Mouse (Mus musculus) kidney, postnatal 36 days (tissue): ENCODE measurements around the gene Nsf.

Experiments used
- DNase-seq, 2 experiments: peaks; one replicate each; pipeline ENCODE4 v3.0.0; 2021 to 2022; ENCODE audit warnings: mixed read lengths in 2 of 2

Gene Nsf

DNA sequence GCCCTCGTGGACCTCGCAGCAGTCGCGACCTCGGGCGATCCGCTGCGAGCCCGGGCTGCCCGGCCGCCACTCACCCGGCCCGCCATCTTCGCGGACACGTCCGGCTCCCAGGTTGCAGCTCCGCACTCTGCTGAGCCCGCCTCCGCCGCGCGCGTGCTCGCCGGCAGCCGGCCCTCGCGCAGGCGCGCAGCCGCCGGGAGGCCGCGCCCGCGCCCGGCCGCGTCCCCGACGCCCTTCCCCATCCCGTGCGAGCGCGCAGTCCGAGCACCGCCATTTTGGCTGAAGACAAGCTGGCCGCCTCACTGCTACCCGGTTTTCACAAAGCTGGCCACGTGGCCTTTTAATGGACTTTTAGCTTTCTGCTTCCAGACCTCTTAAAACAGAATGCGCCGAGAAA is at the start of gene Nsf:
Gene Nsf, minus strand, starts transcription at position 161 of the 397 bp plus-strand sequence.
- DNase-seq, result peak; percentile 84 to 90

GRCm38 (mm10) chr11:104003397-104003796 is 49.5 kb upstream of the Nsf start:
- DNase-seq, result no peak

GRCm38 (mm10) chr11:104002191-104002590 is 48.3 kb upstream of the Nsf start:
- DNase-seq, result no peak

DNA sequence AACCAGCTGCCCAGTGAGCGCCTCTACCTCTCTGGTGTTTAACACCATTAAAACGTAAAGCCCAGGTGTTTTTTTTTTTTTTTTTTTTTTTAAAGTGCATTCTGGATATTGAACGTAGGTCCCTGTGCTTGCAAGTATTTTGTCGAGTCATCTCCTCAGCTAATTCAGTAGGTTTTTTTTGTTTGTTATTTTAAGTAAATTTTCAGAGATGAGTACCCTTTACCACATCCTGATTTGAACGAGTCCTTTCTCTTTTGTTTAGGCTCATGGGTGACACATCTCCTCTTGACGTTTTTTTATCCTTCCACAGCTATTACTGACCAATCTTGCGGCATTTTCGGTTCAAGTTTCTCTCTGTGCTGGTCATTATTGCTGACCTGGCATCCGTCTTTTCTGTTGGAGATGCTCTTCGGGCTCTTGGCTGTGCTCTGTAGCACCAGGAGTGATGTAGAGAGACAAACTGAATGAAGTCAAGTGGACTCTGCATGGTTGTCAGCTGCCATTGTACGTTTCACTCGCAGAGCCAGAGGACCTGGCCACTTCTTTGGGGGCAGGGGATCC is 47.6 kb upstream of the Nsf start:
- no peak for DNase-seq

DNA sequence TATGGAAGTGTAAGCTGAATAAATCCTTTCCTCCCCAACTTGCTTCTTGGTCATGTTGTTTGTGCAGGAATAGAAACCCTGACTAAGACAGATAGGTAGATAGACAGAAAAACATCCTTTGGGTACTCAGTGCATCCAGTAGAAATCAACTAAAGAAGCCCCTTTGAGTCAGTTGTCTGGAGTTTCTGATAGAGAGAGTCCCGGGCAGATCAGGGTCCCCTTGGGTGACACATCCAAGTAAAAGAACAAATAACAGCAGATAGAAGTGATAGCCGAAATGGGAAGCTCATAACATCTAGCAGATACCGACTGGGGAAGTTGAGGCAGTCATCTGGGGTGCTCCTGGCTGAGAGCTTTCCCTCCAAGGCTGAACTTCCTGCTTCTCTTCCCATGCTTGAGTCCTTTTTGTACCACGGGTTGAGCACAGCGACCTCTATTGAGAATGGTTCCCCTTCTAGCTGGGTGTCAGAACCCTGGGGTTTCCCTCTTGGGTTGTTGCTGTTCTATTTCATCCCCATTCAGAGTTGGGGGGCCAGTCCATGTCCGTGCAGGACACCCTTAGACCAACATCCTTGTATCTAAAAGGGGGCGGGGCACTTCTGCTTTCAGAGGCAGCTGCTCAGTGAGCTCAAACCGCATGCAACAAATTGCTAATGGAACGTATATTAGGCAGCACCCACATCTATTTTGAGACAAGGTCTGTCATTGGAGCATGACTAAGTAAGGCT is 47.0 kb upstream of the Nsf start:
- DNase-seq, result peak; percentile 16 to 23

- DNase-seq, result no peak
These were observed 44.9 kb upstream of the Nsf start for GRCm38 (mm10) chr11:103998737-103999136.

DNA sequence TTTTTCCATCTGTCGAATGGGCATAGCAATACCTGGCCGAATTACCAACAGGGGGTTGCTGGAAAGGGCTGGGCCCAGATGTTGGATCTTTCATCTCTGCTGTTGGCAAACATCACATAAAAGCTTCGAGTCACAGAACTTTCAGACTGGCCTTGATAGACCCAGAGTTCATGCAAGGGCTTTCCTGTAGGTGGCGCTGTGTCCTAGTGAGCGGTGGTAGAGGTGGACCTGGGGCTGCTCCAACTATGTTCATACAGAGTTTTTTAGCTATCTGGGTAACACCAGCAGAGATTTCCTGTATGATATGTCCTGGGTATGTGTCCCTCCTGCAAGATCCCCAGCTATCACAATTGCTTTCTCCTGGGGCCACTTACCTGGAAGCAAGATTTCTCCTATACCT is 43.5 kb upstream of the Nsf start:
- DNase-seq, result peak; percentile 26 to 80

- no peak for DNase-seq
These were observed 38.8 kb upstream of the Nsf start for GRCm38 (mm10) chr11:103992638-103993037.

DNA sequence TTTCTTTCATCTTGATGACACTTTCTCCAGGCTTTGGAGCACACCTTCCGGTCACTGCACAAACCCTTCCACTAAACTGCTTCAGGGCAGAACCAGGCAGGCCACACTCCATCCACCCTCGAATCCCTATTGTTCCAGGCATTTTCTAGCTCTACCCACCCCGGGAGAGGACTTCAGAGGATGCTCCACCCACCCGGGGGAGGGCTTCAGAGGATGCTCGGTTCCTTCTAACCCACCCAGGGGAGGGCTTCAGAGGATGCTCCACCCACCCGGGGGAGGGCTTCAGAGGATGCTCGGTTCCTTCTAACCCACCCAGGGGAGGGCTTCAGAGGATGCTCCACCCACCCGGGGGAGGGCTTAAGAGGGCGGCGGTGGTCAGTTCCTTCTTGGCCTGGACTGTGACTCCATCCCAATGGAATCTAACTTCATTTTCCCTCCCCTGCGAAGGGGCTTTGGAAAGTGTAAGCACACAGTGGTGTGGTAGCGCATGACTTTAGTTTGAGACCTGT is 36.2 kb upstream of the Nsf start:
- DNase-seq, result peak; percentile 15 to 47

DNA sequence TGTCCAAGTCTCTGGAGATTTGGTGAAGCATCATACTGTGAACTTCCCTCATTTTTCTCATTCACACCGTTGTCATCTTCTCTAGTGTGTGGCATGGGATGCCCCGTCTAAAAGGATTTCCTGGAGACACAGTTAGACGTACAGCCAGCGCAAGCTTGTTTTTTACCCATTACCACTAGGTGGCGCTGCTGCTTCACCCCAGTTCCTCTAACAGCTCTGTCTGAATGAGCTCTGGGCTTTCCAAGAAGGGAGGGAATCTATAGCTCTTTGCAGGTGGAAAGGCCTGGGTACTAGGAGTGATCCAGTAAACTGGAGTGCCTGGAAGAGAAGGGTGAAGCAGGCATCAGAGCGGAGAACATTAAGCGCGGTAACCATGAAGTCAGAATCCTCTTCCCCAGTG is 33.6 kb upstream of the Nsf start:
- DNase-seq, result peak; percentile 61 to 85

GRCm38 (mm10) chr11:103984067-103984466 is 30.2 kb upstream of the Nsf start:
- DNase-seq, result no peak

GRCm38 (mm10) chr11:103981826-103982225 is 28.0 kb upstream of the Nsf start:
- no peak for DNase-seq

DNA sequence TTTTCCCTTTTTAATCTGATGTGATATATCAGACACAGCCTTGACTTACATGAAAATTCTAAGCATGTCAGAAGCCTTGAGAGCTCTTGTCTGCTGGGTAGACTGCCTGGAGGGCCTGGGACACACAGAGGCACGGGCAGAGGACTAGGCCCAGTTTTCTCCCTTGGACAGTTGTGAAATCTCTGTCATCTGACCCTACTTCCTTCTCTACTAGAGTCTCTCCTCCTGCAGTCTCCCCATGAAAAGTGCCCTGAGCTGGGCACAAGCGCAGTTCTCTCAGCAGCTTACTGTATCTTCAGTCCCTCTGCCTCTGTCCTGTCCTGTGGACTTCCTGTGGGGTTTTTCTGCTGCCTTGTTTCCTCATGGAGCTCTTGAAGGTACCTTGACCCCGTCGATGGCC is 25.5 kb upstream of the Nsf start:
- DNase-seq, result no peak

GRCm38 (mm10) chr11:103970876-103971275 is 17.0 kb upstream of the Nsf start:
- no peak for DNase-seq

DNA sequence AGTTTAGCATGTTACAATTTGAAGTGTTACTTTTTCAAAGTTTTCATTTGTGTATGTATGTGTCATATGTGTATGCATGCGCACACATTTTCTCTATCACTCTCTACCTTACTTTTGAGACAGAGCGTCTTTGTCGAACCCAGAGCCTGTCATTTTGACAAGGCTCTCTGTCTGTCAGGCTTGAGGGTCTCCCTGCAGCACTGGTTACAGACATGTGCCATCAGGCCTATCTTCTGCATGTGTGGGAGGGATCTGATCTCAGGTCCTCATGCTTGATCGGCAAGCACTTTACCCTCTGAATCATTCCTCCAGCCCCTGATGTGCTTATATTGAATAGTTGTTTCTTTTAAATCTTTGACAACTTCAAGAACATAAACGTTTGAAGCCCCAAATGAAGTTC is 15.4 kb upstream of the Nsf start:
- DNase-seq, result no peak

DNA sequence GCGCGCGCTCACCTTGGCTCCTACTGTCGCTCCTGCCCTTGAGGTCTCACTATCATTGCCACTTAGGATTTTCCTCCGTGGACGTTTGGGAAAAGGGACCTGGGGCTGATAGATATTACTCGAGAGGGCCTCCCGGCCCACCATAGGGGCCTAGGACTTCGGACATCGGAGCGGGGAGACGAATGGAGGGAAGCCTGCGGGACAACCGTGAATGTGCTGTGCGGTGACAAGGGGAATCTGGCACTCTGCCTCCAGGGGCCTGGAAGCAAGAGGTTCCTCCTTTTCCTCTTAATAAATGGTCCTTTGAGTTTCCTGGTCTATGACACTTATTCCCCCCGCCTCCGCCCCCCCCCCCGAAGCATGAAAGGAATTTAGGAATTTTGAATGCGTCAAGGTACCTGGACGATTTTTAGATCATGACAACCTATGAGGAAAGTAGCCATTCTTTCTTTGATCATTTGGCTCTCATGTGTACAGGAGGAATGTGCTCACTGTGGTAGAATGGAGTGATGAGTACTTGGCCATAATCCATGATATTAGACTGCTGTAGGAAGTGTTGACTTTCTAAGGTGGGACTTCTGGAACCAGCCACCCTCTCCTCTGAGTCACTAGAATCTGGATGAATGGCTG is 13.4 kb upstream of the Nsf start:
- DNase-seq, result peak in 1 of 2 experiments; percentile 53

DNA sequence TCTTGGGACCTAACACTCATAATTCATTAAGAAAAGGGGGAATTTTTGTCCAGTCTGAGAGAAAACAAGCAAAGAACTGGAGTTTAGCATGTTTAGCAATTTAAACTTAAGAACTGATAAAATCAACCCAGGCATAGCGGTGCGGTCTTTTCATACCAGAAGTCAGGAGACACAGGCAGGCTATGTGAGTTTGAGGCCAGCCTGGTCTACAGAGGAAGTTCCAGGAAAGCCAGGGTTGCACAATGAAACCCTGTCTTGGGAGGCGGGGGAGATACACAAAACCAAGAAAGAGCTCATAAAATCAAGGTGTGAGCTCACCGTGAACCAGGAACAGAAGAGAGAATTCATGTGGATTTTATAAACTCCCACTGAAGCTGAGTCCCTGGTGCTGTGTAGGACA is 3.0 kb upstream of the Nsf start:
- no peak for DNase-seq

GRCm38 (mm10) chr11:103953032-103953895 is 592 bp downstream of the Nsf start:
- DNase-seq, result peak in 1 of 2 experiments; percentile 45

DNA sequence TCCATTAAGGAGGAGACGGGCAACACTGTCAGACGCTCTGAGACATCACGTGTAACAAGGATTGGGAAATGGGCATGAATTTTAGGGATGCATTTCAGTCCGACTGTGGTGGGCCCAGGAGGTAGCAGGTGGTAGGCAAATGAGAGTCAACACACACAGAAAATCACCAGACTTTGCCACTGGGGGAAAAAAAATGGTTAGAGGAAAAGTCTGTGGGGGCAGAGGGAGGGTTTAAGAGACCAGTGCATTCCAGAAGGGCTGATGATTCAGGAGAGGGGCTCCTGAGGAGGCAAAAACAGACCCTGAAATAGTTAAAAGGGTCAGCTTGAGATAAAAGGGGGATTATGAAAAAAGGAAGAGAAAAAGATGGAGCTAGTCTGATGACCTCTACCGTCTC is 1.2 kb downstream of the Nsf start:
- no peak for DNase-seq

GRCm38 (mm10) chr11:103951106-103951505 is 2.8 kb downstream of the Nsf start:
- DNase-seq, result no peak

- no peak for DNase-seq
These were observed 4.9 kb downstream of the Nsf start for GRCm38 (mm10) chr11:103948952-103949351.

GRCm38 (mm10) chr11:103942740-103943139 is 11.1 kb downstream of the Nsf start:
- no peak for DNase-seq

DNA sequence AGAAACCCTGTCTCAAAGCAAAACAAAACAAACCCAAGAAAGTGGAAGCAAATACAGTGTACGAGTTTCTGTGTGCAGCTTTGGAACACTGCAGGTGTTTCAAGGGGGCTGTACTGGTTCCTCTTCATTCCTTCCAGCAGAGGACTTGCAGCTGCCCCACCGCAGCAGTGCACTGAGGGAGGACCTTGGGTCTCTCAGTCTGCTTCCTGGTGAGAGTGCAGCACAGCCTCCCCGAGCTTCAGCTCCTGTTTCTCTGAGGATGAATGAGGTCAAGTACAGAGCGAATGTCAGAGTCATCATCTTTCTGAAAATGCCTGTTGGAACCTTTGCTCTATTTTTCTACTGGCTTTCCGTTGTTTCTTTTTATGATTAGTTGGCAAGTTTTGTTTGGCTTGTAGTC is 12.5 kb downstream of the Nsf start:
- DNase-seq, result peak; percentile 14 to 38
